Mouse (Mus musculus) urinary bladder, postnatal 14 days (tissue): Measurements from ENCODE around the gene Pxmp4.
A peak's percentile ranks its signal among the peaks of the same experiment; 100 is the strongest.

ENCODE experiments used
- DNase-seq: peaks from one replicate; pipeline ENCODE4 v3.0.0; 2021; ENCODE audit warnings: low spot score

Pxmp4 gene

GRCm38 (mm10) chr2:154603638-154604153, at the start of gene Pxmp4:
Pxmp4 (minus strand) TSS chr2:154603708.
- peak; percentile 99 for DNase-seq

GRCm38 (mm10) chr2:154651363-154651762, 47.9 kb upstream of the Pxmp4 start, which contains the start of gene Chmp4b:
Chmp4b (plus strand) TSS chr2:154651705.
- peak; percentile 89 for DNase-seq

- DNase-seq: no peak
Measured at GRCm38 (mm10) chr2:154650404-154650803, 46.9 kb upstream of the Pxmp4 start.

- no peak for DNase-seq
Measured at GRCm38 (mm10) chr2:154648086-154648485, 44.6 kb upstream of the Pxmp4 start.

GRCm38 (mm10) chr2:154646634-154647033, 43.1 kb upstream of the Pxmp4 start:
- peak; percentile 35 for DNase-seq

- no peak for DNase-seq
Measured at GRCm38 (mm10) chr2:154642712-154643385, 39.3 kb upstream of the Pxmp4 start.

GRCm38 (mm10) chr2:154642005-154642459, 38.5 kb upstream of the Pxmp4 start:
- no peak for DNase-seq

- no peak for DNase-seq
Measured at GRCm38 (mm10) chr2:154641176-154641575, 37.7 kb upstream of the Pxmp4 start.

- no peak for DNase-seq
Measured at GRCm38 (mm10) chr2:154639115-154639514, 35.6 kb upstream of the Pxmp4 start.

- no peak for DNase-seq
Measured at GRCm38 (mm10) chr2:154638521-154638920, 35.0 kb upstream of the Pxmp4 start.

GRCm38 (mm10) chr2:154635826-154636225, 32.3 kb upstream of the Pxmp4 start:
- DNase-seq: no peak

- DNase-seq: no peak
Measured at GRCm38 (mm10) chr2:154633876-154634644, 30.6 kb upstream of the Pxmp4 start.

GRCm38 (mm10) chr2:154633039-154633742, 29.7 kb upstream of the Pxmp4 start:
- no peak for DNase-seq

- no peak for DNase-seq
Measured at GRCm38 (mm10) chr2:154632203-154632780, 28.8 kb upstream of the Pxmp4 start.

GRCm38 (mm10) chr2:154630531-154630930, 27.0 kb upstream of the Pxmp4 start:
- DNase-seq: no peak

GRCm38 (mm10) chr2:154624137-154624536, 20.6 kb upstream of the Pxmp4 start:
- no peak for DNase-seq

GRCm38 (mm10) chr2:154621684-154622083, 18.2 kb upstream of the Pxmp4 start:
- no peak for DNase-seq

- no peak for DNase-seq
Measured at GRCm38 (mm10) chr2:154617061-154617460, 13.6 kb upstream of the Pxmp4 start.

GRCm38 (mm10) chr2:154615674-154616073, 12.2 kb upstream of the Pxmp4 start:
- no peak for DNase-seq

GRCm38 (mm10) chr2:154614841-154615576, 11.5 kb upstream of the Pxmp4 start:
- DNase-seq: no peak
